Mouse (Mus musculus) fibroblast of lung, adult 2 months (primary cell): ENCODE results near the gene Fance.
"Not testable (repeated sequence)": the region's sequence is repeated elsewhere in the genome, so short reads cannot be mapped to it uniquely, and the experiment has no call there.

Experiments used
- DNase-seq: peaks from one replicate; pipeline ENCODE4 v3.0.0-alpha.2; 2011; ENCODE audit warnings: low read depth

Fance gene

GRCm38 (mm10) chr17:28349264-28349880 lies 36.1 kb downstream of the Fance start:
- DNase-seq: no peak

DNA sequence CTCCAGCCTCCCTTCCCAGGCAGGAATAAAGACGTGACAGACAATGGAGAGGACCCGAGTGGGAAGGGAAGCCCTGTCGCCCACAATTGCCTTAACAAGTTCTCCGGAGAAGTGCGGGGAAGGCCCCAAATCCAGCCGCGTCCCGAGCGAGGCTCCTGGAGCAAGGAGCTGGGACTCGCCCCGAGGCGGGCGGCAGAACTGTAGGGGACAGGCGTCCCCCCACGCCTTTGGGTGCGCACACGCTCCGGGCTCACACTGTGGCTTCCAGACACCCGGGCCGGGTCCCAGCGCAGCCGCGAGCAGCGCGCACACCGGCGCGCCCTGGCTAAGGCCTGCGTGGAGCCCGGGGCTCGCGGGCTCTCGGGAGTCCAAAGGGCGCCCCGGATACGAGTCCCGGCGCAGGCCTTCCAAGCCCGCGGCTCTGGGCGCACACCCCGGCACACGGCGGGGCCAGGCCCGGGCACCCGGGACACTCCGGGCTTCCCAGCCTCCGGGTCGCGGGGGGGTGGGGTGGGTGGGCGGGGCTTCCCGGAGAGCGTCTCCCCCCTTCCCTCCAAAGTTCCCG lies 36.7 kb downstream of the Fance start:
- DNase-seq: no peak

GRCm38 (mm10) chr17:28350466-28351352 lies 37.4 kb downstream of the Fance start, which contains the start of gene Tead3:
Gene Tead3 (minus strand): TSS chr17:28350817.
- no peak for DNase-seq

GRCm38 (mm10) chr17:28351353-28351890 lies 38.1 kb downstream of the Fance start:
- no peak for DNase-seq

- DNase-seq: no peak
These were observed 38.7 kb downstream of the Fance start for GRCm38 (mm10) chr17:28352018-28352417.

- DNase-seq: no peak
These were observed 42.6 kb downstream of the Fance start for GRCm38 (mm10) chr17:28355871-28356270.

DNA sequence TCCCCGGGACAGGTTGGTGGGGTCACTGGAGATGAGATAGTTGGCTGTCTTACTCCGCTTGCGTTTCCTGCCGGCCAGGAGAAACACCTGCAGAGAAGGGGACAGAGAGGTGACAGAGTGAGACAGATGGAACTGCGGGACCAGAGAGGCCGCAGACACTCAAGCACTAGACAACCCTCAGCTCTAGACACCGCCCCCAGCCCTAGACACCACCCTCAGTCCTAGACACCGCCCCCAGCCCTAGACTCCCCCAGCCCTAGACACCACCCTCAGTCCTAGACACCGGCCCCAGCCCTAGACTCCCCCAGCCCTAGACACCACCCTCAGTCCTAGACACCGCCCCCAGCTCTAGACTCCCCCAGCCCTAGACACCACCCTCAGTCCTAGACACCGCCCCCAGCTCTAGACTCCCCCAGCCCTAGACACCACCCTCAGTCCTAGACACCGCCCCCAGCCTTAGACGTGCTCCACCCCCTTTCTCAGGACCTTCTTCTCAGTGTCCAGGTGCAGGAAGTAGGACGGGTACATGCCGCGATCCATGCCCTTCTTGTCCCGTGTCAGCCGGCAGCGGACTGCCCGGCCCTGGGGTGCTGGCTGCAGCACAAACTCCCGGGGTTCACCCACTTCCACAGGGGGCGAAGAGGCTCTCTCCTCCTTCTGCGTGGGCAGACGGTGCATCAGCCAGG lies 45.4 kb downstream of the Fance start:
- DNase-seq: not testable (repeated sequence)

DNA sequence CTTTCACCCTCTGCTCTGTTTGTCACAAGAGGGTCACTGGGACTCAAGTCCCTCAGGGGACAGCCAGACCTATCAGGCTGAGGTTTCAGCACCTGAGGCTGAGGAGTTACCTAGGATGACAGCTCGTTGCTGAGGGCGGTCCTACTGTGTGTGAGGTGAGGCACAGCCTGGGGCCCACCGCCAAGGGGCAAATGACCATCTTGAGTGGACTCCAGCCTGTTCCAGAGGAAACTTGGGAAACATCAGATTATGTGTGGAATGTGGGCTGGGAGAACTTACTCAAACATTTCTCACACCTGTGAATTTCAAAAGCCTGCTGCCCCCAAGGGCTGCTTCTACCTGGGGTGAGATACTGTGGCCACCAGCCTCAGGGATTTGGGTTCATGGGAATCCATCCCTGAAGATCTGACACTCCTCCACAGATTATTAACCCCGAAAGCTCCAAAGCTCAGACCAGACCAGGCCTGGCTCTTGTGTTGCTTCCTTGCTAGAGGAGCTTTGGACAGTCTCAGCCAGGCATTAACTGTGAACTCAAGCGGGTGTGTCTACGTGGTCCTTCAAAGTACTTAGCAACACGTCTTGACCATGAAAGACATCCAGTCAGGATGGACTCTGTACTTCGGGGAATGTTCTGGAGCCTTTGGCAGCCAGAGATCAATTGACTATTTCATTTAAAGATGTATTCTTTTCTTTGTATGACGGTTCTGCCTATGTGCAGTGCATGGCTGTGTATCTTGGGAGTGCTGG lies 47.4 kb downstream of the Fance start:
- no peak for DNase-seq

GRCm38 (mm10) chr17:28361921-28362652 lies 48.8 kb downstream of the Fance start:
- no peak for DNase-seq

DNA sequence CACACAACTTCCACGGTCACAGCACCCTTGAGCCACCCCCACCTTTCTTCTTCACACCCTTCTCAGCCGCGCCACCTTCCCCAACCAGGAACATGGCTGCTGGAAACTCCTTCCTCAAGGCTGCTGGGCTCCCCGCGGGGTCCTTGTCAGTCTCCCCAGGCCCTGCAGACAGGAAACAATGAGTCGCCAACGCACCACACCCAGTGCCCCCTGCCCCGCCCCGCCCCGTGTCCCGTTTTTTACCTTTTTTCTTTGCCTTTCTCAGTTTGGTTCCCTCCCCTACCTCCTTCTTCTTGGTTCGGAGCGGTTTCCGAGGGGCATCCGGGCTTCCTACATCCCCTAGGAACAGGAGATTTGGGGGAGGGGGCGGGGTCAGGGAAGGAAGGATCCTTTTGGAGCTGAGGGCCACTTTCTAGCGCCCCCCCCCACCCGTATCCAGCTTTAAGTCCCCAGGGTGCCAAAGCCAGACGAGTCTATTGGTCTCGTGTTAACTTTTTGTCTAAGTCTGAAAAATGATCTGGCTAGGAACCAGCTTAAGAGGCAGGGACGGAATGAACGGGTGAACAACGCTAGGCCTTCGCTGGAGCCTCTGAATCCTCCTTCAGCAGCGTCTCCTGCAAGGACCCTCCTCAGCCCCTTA lies 49.5 kb downstream of the Fance start:
- no peak for DNase-seq

GRCm38 (mm10) chr17:28363507-28363906 lies 50.2 kb downstream of the Fance start:
- no peak for DNase-seq

GRCm38 (mm10) chr17:28365122-28365521 lies 51.8 kb downstream of the Fance start, which contains the start of gene Tulp1:
Gene Tulp1 (minus strand): TSS chr17:28365222.
- no peak for DNase-seq

GRCm38 (mm10) chr17:28368449-28368848 lies 55.1 kb downstream of the Fance start:
- DNase-seq: no peak

GRCm38 (mm10) chr17:28369056-28369455 lies 55.7 kb downstream of the Fance start:
- DNase-seq: no peak

GRCm38 (mm10) chr17:28371286-28371685 lies 58.0 kb downstream of the Fance start:
- DNase-seq: peak; percentile 84

DNA sequence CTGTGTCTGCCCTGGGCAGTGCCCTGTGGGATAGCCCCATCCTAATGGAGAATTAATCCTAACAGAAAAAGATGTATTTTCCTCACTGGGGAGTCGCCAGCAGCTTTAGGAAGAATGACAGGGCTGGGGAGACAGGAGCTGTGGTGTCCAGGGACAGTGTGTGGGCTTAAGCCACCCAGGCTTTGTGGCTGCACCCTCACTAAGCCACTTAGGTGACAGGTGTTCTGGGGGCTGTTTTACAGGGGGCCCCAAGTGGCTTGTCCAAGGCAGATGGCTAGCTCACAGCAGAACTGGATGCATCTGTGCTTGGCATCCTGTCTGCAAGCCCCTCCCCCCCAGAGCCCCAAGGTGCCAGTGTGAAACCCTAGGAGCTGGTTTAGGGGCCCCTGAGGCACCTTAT lies 58.6 kb downstream of the Fance start:
- no peak for DNase-seq

DNA sequence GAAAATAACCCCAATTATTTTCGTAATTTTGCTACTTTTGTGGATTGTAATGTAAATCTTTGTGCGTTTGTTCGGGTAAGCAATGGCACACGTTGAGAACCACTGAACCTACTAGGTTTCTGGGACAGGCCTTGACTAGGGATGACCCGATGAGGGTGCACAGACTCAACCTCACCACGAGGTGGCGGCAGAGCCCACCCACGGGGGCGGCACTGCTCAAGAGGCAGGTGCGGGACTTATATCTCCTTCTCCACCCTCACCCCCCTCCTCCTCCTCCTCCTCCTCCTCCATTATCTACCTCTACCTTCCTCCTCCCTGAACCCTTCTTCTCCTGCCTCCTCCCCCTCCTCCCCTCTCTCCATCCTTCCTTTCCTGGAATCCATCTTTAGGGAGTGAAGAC lies 60.5 kb downstream of the Fance start:
- DNase-seq: no peak

GRCm38 (mm10) chr17:28374494-28374893 lies 61.2 kb downstream of the Fance start:
- DNase-seq: no peak

DNA sequence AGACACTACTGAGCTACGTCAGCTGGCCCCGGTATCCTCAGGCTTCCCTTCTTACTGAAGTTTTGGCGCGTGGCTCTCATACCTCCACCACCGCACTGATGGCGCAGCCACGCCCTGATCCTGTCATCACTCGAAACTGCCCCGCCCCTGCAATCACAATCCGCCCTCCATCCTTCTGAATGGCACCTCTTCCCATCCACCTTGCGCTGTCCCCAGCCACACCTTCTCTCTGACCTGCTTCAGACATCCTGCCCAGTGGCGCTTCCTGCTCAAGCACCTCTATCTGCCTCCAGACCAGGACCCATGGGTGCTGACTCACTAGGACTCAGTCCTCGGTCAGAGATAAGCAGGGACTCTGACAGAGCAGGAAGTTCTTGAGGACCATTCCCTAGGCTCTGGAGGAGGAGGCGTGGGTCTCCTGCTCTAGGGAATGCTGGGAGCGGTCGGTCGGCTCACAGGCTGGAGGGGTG lies 62.3 kb downstream of the Fance start:
- no peak for DNase-seq
